Mouse (Mus musculus): ENCODE results near the gene Zcchc7.

- TF ChIP-seq CTCF (IDR thresholded peaks at IDR 0.05; ENCODE audit: low read depth) = no peak
- TF ChIP-seq EP300 (IDR thresholded peaks at IDR 0.05; ENCODE audit: low read depth) = no peak
These were observed 210.1 kb downstream of the Zcchc7 start for GRCm38 (mm10) chr4:44965736-44966135.

Data from liver, embryonic 14.5 days (tissue).